Mouse (Mus musculus) liver, postnatal 0 days (tissue): ENCODE measurements around the gene Etv5.

Experiments used
- CTCF ChIP-seq: sonication (generic); IDR thresholded peaks from 2 replicates; pipeline ENCODE4 v1.5.1; 2016; ENCODE audit warnings: antibody characterized with exemption, low read depth
- EP300 ChIP-seq: IDR thresholded peaks from 2 replicates; pipeline ENCODE4 v1.6.1; 2016; ENCODE audit warnings: antibody characterized with exemption, low read depth, mild to moderate bottlenecking

DNA sequence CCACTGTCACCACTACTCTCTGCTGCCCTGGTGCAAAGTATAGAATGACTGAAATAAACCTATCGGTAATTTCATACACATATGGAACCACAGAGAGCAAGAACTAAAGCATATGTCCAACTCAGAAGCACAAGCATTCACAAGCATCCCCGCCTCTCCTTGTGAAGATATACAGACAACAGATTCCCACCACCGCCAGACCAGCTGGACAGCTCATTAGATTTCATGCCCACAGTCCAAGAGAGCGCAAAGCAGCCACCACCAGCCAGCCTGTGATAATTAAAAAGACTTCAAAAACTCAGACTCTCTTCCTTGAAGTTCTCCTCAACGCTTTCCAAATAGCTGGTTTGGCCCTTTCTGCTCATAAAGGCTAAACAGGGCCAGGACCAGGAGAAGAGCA is 17.3 kb downstream of the Etv5 start:
- TF ChIP-seq CTCF (no peak), EP300 (no peak)
